Mouse (Mus musculus) lung, adult 2 months (tissue): Measurements from ENCODE around the gene Nxpe5. TPM values are rescaled to one million over a fixed set of nuclear protein-coding genes. Genes with fewer than 3 reads are reported as not detected.

Source experiments
- DNase-seq: peaks from one replicate; pipeline ENCODE4 v3.0.0; 2022
- H3K4me1 ChIP-seq: fragments of 200-500 bp; 2 replicates; pipeline ENCODE4 v1.6.1; 2011; ENCODE audit warnings: low read length; ENCODE audit not compliant: control insufficient read depth, insufficient read depth
- H3K4me3 ChIP-seq: fragments of 200-500 bp; replicated peaks from 2 replicates; pipeline ENCODE3; 2011; ENCODE audit warnings: low read depth, mild to moderate bottlenecking, control low read depth, low read length; ENCODE audit errors: extremely low read depth
- CTCF ChIP-seq: fragments of 200-500 bp; IDR thresholded peaks from 2 replicates; pipeline ENCODE4 v1.5.1; 2011; ENCODE audit warnings: mild to moderate bottlenecking, low read length, control low read depth; ENCODE audit not compliant: insufficient read depth
- POLR2A ChIP-seq: fragments of 200-500 bp; IDR thresholded peaks from 2 replicates; pipeline ENCODE4 v1.6.1; 2011; ENCODE audit warnings: low read depth, mild to moderate bottlenecking, control low read depth, low read length, borderline replicate concordance; ENCODE audit errors: extremely low read depth
- WGBS: fragments of 180-500 bp; shearing (Covaris S2); methylation state at CpG from one replicate; pipeline ENCODE4 v1.1.7; 2018; 5-methylcytosine and 5-hydroxymethylcytosine counted together
- polyA plus RNA-seq: library from polyadenylated mRNA; depleted of rRNA; stranded (reverse); fragments of >200 nt; gene quantifications from 2 replicates; pipeline ENCODE4 v1.2.3, GENCODE M21; 2012

Gene Nxpe5
- polyA plus RNA-seq, 1 experiment, result 0.34 TPM

DNA sequence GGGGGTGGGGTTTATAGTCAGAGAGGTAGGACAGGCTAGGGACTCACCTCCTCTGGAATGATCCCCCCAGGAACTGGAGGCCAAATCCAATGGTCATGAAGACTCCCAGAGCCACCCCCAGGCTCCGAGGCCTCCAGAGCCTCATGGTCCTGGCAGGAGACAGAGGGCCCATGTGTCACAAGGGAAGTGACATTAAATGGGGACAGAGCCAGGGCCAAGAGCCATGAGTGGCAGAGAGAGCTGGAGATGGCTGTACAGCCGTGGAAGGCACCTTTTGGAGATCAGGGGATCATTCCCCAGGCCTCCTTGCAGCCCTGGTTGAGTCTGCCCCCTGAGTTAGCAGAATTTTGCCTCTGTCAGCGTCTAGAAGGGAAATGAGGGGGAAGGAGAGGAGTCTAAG, 45.5 kb downstream of the Nxpe5 start:
- TF ChIP-seq POLR2A (no peak), CTCF (no peak)
- WGBS, result 34% methylated on average over 3 of the region's 3 CpGs
- Histone ChIP-seq H3K4me3 (no peak overlapping the region), H3K4me1 (no peaks in the 10 kb centered on the region)
- DNase-seq, result no peak

GRCm38 (mm10) chr5:138272409-138272923, 46.8 kb downstream of the Nxpe5 start, which contains the start of gene Gal3st4:
Gene Gal3st4 (minus strand): TSS chr5:138272840.
- DNase-seq, result no peak
- TF ChIP-seq CTCF, result no peak
- TF ChIP-seq POLR2A, result no peak
- Histone ChIP-seq H3K4me3 (no peak within 1 kb of the TSS), H3K4me1 (no peaks in the 10 kb centered on the region)
- 10% methylated on average over 12 of the region's 12 CpGs for WGBS

- 72% methylated on average over 8 of the region's 8 CpGs for WGBS
- H3K4me3 ChIP-seq, result no peak overlapping the region
- TF ChIP-seq CTCF (no peak), POLR2A (no peak)
- H3K4me1 ChIP-seq, result no peaks in the 10 kb centered on the region
- no peak for DNase-seq
Observed at GRCm38 (mm10) chr5:138274186-138274585, 48.5 kb downstream of the Nxpe5 start.

GRCm38 (mm10) chr5:138275216-138276050, 49.7 kb downstream of the Nxpe5 start:
- no peak overlapping the region for H3K4me3 ChIP-seq
- no peaks in the 10 kb centered on the region for H3K4me1 ChIP-seq
- DNase-seq, result no peak
- no peak for TF ChIP-seq POLR2A
- no peak for TF ChIP-seq CTCF
- WGBS, result 62% methylated on average over 41 of the region's 41 CpGs

- 90% methylated on average over 7 of the region's 7 CpGs for WGBS
- no peaks in the 10 kb centered on the region for H3K4me1 ChIP-seq
- H3K4me3 ChIP-seq, result no peak overlapping the region
- no peak for DNase-seq
- TF ChIP-seq CTCF, result no peak
- no peak for TF ChIP-seq POLR2A
Observed at GRCm38 (mm10) chr5:138277994-138278393, 52.3 kb downstream of the Nxpe5 start.

DNA sequence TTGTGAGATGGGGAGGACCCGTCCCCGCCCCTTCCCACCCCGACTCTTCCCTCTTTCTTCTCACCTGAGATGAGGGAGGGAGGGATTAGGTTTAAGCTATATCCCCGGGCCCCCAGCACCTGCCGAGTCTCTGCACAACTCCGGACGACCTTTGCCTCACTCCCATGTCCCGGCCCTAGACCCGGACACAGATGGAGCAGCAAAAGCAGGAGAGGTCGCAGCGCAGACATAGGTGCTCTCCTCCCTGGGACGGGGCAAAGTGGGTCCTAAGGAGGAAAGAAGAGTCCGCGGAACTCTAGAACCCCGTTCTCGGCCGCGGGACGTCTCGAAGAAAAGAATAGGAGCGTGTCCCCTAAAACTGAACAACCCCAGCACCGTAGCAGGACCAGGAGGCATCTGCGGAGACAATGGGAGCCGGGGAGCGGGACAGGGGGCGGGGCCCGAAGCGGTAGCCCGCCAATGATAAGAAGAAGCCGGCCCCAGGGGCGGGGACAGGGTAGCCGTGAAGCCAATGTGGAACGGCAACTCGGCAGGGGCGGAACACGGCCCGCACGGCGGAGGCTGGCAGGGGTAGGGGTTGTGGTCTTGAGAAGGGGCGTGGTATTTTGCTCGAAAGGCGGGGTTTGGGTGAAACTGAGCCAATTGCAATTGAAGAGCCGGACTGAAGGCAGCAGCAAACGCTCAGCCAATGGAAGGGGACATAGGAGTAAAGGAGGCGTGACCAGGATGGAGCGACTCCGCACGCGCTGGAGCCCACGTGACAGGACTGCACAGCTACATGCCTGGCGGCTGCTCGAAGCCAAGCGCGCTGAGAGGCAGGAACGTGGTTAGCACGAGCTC, 54.1 kb downstream of the Nxpe5 start, which contains the start of the genes Gm43720, Gpc2 and Stag3:
TSS of gene Gm43720 (minus strand) at position 374 of the 840 bp plus-strand sequence.
TSS of gene Gpc2 (minus strand) at position 421 of the 840 bp plus-strand sequence.
TSS of gene Stag3 (plus strand) at position 656 of the 840 bp plus-strand sequence.
- 1% methylated on average over 56 of the region's 56 CpGs for WGBS
- DNase-seq, result peak; percentile 69
- H3K4me3 ChIP-seq, result peak within 1 kb of the TSS; percentile 24
- TF ChIP-seq CTCF (no peak), POLR2A (no peak)
- no peaks in the 10 kb centered on the region for H3K4me1 ChIP-seq

- WGBS, result 24% methylated on average over 26 of the region's 26 CpGs
- H3K4me1 ChIP-seq, result no peaks in the 10 kb centered on the region
- no peak for DNase-seq
- H3K4me3 ChIP-seq, result peak overlapping the region; percentile 12
- TF ChIP-seq CTCF (no peak), POLR2A (no peak)
Observed at GRCm38 (mm10) chr5:138280425-138280768, 54.7 kb downstream of the Nxpe5 start.

- Histone ChIP-seq H3K4me1 (no peaks in the 10 kb centered on the region), H3K4me3 (no peak overlapping the region)
- TF ChIP-seq CTCF (no peak), POLR2A (no peak)
- no peak for DNase-seq
- 85% methylated on average over 15 of the region's 15 CpGs for WGBS
Observed at GRCm38 (mm10) chr5:138280829-138281228, 55.1 kb downstream of the Nxpe5 start.

DNA sequence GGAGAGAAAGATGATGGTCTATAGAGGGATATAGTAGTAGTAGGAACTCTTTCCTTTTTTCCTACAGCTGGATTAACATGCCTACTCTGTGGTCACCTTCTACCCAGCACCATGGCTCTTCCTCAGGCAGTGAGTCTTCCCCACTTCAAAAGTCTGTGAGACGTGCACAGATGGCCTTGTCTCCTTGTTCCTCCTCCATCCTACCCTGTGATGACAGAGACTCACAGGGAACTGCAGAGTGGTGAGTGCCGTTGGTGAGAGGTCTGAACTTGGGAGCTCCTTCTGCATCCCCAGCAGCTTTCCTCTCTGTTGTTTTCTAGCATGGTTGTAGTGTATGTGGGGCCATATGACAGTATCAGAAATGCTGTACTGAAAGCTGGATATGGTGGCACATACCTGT, 56.1 kb downstream of the Nxpe5 start:
- no peak for TF ChIP-seq CTCF
- Histone ChIP-seq H3K4me3 (no peak overlapping the region), H3K4me1 (no peaks in the 10 kb centered on the region)
- no peak for DNase-seq
- WGBS, result 77% methylated on average over 2 of the region's 2 CpGs

GRCm38 (mm10) chr5:138283540-138283939, 57.8 kb downstream of the Nxpe5 start:
- 64% methylated on average over 1 of the region's 1 CpGs for WGBS

More at GRCm38 (mm10) chr5:138283540-138283939, 57.8 kb downstream of the Nxpe5 start:
- TF ChIP-seq CTCF (no peak), POLR2A (no peak)
- no peaks in the 10 kb centered on the region for H3K4me1 ChIP-seq
- DNase-seq, result no peak
- no peak overlapping the region for H3K4me3 ChIP-seq
